Mouse (Mus musculus) cerebellum, adult 2 months (tissue): ENCODE measurements around the gene Drp2.

Experiments used
- CTCF ChIP-seq: fragments of 200-500 bp; IDR thresholded peaks from 2 replicates; pipeline ENCODE4 v1.5.1; 2011; ENCODE audit warnings: low read depth, mild to moderate bottlenecking, control low read depth, low read length, moderate library complexity, borderline replicate concordance; ENCODE audit not compliant: insufficient read depth
- POLR2A ChIP-seq: fragments of 200-500 bp; IDR thresholded peaks from 2 replicates; pipeline ENCODE4 v1.6.1; 2011; ENCODE audit warnings: low read length, control low read depth, borderline replicate concordance; ENCODE audit not compliant: insufficient read depth

DNA sequence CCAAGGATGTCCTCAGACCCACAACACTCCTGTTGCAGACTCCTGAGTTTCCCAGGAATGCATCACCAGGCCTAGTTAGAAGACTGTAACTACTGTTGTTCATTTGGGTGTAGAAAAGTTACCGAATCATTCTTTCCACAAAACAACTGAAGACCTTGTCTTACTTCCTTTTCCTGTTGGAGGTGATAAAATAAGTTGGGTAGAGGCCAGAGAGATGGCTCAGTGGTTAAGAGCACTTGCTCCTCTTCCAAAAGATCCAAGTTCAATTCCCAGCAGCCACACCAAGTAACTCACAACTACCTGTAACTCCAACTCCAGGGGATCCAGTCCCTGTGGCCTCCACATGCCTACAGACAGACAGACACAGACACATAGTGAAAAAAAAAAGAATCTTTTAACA, 7.7 kb downstream of the Drp2 start:
- TF ChIP-seq CTCF, result no peak
- no peak for TF ChIP-seq POLR2A
